Mouse (Mus musculus) adipocyte (in vitro differentiated cells): ENCODE measurements around the gene Slc36a2.

ENCODE experiments used
- DNase-seq: peaks from one replicate; pipeline ENCODE4 v3.0.0-alpha.2; 2016; ENCODE audit warnings: low spot score

Slc36a2 gene

DNA sequence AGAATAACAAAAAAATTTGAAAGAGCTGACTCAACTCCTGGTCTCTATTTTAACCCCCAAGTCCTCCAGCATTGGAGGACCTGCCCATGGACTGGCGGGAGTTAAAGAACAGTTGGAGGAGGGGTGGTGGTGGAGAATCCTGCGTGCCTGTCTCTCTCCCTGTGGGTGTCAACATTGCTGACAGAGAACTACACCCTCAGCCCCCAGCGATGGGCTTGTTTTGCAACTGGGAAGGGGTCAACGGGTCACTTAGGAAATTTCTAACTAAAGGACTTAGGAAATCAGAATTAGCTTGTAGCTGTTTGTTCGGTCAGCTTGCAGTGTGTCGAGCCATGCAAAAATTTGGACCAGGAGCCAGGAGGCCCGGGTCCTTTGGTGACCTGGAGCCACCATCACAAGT, 1.8 kb downstream of the Slc36a2 start:
- peak; percentile 11 for DNase-seq

DNA sequence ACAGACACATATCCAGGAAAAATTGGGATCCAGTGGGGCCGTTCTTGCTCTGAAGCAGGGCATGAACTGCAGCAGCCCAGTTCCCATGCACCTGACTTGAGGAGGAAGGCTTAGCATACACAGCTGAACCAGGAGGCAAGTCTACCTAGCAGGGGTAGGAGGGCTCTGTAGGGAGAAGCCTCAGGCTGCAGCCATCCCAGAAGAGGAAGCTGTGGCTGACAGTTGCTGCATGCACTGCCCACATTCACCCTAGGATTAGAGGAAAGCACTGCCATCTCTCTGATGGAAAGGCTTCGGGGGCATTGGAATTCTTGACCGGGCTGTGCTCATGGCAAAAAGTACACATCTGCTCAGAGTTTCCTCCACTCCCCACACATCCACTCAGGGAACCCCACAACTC, 5.0 kb downstream of the Slc36a2 start:
- no peak for DNase-seq

DNA sequence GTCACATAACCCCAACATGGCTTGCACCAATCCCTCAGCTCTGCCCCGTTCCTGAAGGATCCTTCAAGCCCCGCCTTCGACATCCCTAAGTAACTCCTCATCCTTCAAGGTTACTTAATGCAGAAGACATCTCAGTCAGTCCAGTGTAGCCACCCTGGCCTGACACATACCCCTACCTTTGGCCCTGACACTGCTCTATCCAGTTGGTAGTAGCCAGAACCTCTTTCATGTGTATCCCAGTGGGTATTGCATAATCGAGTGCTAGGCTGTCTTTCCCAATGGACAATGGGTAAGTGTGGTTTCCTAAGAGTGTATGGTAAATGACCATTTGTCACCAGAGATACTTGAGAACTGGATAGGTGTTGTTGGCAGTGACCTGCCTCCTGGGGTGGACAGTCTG, 6.0 kb downstream of the Slc36a2 start:
- peak; percentile 52 for DNase-seq

DNA sequence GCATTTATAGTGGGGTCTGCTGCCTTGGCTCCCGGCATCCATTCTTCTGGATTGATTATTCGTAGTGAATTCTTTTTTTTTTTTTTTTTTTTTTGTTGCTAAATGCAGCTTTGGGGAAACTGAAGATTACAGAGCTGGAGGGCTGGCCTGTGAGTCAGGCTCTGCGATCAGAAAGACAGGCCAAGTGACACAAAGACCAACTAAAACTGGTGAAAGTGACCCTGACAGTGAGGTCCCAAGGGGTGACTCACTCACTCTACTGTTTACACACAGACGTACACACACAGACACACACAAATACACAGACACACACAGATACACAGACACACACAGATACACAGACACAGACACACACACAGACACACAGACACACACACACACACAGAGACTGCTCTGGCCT, 14.4 kb downstream of the Slc36a2 start:
- no peak for DNase-seq

DNA sequence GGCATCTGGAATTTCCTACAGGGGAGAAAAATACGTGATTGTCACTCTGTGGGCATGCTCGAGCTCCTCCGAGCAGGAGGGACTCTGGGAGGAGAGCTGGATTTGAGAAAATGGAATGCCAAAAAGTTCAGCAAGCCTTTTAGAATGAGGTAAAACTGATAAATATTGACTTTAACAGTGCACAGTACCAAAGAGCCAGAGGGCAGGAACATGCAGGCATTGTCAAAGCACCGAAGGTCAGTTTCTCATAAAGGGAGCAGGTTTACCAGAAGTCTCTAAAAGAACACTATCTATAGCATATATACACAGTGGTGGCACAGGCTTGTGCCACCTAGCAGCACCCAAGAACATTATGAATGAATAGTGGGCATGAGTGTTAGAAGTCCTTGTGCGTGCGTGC, 16.0 kb downstream of the Slc36a2 start:
- no peak for DNase-seq

DNA sequence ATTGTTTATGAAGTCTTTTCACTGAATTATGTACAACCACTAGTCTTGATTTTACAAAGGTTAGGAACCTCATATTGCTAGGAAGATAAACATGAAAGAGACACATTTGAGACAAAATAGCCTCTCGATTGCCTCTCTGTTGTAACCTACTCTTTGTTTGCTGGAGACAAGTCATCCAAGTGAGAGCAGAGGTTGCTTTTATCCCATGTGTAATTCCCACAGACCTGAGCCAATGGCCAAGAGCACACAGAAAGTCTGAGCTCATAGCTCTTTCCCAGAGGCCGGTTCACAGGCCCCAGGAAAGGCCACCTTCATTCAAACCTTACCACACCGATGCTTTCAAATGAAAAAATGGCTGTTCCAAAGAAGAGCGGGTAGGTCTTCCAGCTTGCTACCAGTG, 16.4 kb downstream of the Slc36a2 start:
- DNase-seq, result peak; percentile 28

DNA sequence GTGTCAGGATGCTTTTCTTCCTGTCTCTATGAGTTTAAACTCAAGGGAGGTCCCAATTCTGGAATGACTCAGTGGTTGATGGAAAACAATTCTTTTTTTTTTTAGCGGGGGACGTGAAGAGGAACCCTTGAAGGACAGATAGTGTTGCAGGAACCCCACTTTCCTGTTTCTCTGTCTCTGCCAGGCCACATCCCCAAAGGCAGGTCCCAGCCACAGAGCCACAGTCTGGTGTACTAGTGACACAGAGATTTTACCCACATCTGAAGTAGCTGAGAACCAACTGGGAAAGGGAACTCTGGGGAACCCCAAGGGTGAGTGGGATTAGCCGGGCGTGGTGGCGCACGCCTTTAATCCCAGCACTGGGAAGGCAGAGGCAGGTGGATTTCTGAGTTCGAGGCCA, 19.1 kb downstream of the Slc36a2 start:
- no peak for DNase-seq

DNA sequence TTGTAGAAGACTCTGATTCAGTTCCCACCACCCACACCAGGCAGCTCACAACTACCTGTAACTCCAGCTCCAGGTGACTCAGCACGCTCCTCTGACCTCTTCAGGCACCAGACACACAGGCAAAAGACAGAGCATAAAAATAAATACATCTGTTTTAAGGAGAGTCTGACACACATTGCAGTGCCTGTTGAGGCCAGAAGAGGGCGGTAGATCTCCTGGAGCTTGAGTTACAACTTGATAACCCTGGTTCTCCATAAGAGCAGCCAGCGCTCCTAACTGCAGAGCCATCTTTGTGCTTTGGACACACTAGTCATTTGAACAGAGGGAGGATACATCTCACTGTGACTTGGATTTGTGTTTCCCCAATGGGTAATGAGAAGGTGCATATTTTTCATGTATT, 20.2 kb downstream of the Slc36a2 start:
- peak; percentile 72 for DNase-seq

DNA sequence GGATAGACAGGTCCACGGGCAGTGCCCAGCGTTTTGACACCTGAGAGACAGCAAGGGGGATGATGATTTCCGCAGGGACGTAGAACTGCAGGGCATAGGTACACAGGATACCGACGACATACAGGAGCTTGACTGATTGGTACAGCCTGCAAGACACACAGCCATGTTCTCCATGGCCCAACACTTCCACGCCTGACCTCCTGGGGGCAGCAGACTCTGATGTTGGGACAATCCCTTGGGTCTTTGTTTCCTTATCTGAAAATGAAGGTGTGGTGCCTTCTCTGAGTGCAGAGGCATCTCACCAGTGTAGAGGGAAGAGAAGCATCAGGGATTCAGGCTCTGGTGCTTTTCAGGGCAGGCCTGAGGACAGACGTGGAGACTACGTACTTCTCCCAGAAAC, 22.2 kb downstream of the Slc36a2 start:
- DNase-seq, result peak; percentile 50

DNA sequence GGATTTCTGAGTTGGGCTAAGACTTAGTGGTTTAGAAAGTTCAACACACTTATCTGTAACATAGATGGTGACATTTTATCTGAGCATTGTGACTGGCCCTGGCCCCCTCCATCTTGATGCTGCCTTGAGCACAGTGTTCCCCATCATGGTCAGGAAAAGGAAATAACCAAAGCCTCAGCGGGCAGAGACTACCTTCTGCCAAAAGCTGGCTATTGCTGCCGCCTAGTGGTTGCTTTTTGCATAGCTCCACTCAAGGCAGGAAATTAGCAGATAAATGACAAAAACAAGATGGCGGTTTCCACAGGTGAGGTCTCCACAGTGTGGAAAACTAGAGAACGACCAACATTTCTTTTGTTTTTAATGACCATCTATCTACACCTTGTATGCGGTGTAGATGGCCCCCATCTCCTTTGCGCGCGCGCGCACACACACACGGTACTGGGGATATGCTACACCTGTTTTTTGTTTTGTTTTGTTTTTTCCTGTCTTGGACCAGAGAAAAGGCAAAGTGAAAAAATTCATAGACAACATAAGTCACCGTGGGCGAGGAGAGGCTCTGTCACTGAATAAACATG, 26.0 kb downstream of the Slc36a2 start:
- peak; percentile 87 for DNase-seq

DNA sequence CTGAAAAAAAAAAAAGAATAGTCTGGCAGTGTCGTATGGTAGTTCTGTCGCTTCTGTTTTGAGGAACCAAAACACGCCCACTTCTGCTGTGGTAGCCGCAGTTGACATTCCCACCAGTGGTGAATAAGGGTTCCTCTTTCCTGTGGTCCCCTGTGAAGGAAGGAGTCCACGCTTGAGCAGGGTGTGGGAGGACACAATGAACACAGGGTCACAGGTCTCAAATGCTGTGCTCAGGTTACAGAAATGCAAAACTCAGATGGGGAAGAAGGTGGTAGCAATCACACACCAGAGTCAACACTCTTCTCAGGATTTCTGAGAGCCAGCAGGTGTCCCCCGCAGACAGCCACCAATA, 29.8 kb downstream of the Slc36a2 start:
- DNase-seq, result no peak

DNA sequence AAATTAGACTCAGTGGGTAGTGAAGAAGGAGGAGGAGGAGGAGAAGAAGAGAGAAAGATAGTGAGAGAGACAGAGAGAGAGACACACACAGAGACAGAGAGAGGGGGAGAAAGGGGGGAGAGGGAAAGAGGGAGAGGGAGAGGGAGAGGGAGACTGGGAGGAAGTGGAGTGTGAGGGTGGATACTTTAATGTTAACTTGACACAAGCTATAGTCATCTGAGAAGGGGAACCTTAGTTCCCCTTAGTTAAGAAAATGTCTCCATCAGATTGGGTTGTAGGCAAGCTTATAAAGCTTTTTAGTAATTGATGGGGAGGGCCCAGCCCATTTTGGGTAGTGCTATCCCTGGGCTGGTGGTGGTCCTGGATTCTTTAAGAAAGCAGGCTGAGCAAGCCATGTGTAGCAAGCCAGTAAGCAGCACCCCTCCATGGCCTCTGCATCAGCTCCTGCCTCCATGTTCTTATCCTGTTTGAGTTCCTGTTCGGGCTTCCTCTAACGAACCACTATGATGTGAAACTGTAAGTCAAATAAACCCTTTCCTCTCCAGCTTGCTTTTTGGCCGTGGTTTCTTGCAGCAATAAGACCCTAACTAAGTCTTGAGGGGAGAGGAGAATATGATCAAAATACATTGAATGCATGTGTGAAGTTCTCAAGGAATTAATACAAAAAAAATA, 30.3 kb downstream of the Slc36a2 start:
- DNase-seq, result no peak

DNA sequence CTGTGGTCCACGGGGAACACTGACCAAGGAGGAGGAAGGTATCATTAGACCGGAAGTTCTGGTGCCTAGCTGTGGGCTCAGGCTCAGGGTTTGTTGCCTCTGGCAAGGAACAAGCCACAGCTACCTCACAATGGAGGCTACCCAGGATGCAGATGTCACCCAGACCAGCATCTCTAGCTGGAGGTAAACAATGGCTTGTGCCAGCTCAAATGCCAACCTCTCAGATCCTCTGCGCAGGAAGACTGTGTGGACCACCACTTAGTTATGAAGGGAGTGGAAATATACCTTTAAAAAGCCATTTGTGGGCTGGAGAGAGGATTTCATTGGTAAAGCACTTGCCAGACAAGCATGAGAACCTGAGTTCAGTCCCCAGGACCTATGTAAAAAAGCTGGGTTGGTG, 33.3 kb downstream of the Slc36a2 start, which contains the start of gene Slc36a3:
Gene Slc36a3 (minus strand): TSS at position 101 of the 400 bp plus-strand sequence.
- DNase-seq, result no peak

DNA sequence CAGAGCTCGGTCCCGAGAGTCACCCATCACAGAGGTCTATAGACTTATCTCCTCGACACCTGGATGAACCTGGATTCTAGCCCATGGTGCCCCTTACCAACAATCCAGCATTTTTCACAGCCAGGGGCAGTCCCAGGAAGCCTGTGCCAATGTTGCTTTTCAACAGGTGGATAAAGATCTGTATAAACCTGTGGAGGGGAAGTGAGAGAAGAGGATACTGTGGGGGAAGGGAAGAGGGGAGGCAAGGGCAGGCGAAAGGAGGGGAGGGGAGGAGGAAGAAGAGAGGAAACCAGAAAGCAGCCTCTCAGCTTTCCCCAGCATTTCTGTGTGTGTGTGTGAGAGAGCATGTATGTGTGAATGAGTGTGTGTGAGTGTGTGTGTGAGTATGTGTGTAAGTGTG, 36.4 kb downstream of the Slc36a2 start:
- no peak for DNase-seq

DNA sequence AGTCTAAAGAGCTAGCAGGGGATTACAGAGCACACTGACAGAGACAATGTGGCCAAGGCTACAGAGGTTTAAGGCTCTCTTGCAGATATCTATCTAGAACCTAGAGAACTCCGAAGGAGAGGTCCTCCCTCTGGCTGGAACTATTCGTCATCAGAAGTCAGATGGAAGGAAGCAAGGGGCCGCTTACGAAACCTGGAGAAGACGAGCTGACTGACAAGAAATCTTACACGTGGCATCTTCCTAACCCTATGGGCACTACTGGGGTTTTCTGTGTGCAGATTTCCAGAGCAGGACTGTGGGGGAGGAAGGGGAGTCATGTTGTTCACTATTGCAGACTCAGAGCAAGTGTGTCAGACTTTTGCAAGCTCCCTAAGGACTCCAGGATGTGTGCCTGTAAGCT, 37.5 kb downstream of the Slc36a2 start:
- DNase-seq, result no peak

DNA sequence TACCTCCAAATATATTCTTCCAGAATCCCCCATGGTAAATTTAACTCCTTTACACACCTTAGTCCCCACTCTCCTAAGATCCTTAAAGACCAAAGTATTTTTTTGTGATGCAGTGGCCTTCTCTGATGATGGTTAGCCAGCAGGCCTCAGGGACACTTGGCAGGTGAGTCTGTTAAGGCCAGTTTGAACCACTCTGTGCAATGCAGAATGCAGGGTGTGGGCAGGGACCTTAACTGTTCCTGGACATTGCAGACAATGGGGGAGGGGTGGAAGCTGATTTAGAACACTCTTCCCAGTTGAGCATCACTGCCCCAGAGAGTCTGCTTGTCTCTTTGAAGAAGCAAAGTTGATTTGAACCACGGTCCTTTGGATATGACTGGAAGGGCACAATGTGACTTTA, 38.0 kb downstream of the Slc36a2 start:
- DNase-seq, result no peak

DNA sequence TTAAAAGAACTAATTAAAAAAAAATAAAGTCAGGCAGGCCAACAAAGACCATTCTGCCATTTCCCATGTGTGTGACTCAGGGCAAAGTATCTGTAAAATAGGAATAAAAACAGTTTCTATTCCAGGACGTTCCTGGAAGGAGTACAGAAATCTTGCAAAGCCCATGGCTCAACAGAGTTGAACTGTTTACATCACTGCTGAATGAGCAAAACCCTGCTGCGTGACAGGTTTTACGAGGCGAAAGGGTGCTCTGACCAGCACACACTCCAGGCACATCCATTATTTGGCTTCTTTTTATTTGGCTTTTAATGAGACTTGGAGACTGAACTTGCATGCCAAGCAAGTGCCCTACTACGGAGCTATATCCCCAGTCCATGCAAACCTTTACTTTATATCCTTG, 40.9 kb downstream of the Slc36a2 start:
- peak; percentile 81 for DNase-seq

DNA sequence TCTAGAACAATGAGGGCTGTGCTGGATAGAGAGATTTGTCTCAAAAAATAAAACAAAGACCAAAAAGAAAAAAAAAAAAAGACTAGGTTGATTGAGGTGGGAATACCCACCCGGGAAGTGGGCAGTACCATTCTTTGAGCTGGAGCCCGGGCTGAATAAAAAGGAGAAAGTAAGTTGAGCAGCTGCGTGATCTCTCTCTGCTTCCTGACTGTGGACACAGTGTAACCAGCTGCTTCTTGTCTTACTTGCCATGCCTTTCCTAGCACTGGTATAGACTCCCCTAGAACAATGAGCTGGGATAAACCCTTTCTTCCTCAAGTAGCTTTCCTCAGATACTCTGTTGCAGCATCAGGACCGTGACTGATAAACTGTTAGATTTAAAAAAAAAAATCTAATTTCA, 43.4 kb downstream of the Slc36a2 start:
- DNase-seq, result no peak

DNA sequence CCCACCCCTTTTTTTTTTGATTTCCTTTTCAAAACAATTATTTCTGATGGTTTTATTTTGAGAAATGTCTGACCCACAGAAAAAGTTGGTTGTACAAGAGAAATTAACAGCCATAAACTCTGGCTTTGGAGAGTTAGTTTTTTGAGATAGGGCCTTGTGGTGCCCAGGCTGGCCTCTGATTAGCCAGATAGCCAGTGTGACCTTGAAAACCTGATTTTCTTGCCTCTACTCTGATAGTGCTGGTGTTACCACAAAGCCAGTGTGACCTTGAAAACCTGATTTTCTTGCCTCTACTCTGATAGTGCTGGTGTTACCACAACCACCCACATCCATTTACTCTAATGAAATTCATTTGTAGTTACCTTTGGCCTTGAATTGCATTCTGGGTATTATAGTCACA, 47.2 kb downstream of the Slc36a2 start:
- DNase-seq, result no peak

DNA sequence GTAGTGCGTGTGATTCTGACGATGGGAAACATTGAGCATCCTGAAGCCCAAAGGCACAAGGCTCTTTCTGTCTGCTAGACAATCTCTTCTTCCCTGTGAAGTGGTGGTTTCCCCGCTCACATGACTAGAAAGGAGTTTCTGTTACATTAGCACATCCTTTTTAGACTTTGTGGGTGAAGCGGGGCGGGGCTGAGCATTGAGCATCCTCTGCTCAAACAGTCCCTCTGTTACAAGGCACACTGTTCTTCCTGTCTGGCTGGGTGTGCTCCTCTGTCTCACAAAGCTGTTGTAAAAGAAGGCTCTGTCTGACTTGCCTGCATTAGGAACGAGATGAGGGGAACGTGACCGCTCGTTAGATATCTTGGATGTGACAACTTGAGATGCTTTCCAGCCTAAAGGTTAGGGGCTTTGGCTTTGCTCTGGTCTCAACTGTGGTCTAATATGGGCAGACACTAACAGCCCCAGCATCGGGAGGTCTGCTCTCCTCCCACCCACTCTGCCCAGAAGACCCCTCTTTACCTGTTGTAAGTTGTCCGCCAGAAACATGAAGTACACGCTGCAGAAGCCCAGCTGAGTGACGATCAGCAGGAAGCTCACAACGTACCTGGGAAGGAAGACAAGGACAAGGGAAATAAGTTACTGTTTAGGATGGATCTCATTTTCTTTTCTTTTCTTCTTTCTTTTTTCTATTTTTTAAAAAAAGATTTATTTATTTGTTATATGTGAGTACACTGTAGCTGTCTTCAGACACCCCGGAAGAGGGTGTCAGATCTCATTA, 47.9 kb downstream of the Slc36a2 start:
- no peak for DNase-seq

DNA sequence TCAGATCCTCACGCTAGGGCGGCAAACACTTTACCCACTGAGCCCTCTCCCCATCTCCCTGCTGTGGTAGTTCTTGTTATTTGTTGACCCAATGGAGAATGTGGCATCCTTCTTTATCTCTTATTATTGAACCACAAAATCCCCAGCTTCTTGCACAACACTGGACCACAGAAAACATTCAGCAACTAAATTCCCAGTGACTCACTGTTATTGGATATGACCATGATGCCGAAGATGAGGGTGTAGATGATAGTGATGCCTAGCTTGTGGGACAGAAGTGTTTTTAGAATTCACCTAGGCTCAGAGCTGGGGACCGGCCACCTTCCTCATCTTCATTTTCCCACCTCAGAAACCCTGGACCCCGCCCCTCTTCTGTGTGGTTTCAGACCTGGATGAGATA, 50.0 kb downstream of the Slc36a2 start:
- no peak for DNase-seq

DNA sequence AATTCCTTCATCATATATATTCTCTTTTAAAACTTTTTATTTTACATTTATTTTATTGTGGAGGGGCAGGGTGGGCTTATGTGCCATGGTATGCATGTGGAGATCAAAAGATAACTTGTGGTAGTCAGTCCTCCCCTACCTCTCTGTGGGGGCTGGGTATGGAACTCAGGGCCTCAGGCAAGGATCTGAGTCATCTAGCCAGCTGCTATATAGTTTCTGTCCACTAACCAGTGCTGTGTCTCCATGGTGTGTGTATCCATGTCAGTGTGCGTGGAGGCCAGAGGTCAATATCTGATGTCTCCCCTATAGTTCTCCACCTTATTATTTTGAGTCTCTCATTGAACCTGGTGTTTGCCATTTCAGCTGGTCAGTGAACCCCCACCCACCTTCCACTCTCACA, 50.5 kb downstream of the Slc36a2 start:
- DNase-seq, result no peak

DNA sequence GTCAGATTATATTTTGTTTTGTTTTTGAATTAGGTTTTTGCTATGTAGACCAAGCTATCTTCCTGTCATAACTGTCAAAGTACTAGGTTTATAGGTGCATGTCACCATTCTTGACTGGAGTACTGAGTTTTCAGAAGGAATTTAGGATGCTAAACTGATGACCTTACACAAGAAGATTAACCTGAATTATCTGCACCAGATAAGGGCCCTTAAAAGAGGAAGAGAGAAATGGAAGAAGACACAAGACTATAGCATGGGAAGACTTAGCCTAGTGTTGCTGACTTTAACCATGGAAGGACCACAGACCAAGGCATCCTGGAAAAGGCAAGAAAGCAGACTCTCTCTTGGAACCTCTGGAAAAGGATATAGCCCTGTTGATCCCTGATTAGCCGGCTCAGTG, 51.7 kb downstream of the Slc36a2 start:
- DNase-seq, result no peak

DNA sequence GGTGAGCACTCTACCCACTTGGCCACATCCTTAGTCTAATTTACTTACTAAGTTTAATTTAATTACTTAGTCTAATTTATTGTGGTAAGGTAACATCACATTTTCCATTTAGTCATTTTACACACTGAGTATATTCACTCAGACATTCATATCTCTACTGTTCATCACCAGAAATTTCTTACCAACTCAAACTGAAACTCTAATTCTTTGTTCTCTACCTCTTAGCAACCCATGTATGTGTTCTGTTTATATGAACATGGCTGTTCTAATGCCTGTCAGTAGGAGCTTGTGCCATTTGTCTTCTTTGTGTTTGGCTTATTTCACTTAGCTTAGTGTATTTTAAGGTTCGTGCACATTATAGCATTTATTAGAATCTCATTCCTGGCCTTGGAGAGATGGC, 52.9 kb downstream of the Slc36a2 start:
- no peak for DNase-seq
